Mouse (Mus musculus) cerebellum, adult 11 months (tissue): ENCODE data around the gene Psmb2.
A peak's percentile ranks its signal among the peaks of the same experiment; 100 is the strongest.

ENCODE experiments used
- DNase-seq: peaks from one replicate; pipeline ENCODE4 v3.0.0; 2022

The Psmb2 gene

GRCm38 (mm10) chr4:126753268-126754230 is 76.1 kb downstream of the Psmb2 start, which contains the start of the genes Ncdn and AU040320:
Ncdn (minus strand) TSS chr4:126753438.
AU040320 (plus strand) TSS chr4:126753544.
- DNase-seq: peak; percentile 99

GRCm38 (mm10) chr4:126754231-126754611 is 76.8 kb downstream of the Psmb2 start:
- no peak for DNase-seq

DNA sequence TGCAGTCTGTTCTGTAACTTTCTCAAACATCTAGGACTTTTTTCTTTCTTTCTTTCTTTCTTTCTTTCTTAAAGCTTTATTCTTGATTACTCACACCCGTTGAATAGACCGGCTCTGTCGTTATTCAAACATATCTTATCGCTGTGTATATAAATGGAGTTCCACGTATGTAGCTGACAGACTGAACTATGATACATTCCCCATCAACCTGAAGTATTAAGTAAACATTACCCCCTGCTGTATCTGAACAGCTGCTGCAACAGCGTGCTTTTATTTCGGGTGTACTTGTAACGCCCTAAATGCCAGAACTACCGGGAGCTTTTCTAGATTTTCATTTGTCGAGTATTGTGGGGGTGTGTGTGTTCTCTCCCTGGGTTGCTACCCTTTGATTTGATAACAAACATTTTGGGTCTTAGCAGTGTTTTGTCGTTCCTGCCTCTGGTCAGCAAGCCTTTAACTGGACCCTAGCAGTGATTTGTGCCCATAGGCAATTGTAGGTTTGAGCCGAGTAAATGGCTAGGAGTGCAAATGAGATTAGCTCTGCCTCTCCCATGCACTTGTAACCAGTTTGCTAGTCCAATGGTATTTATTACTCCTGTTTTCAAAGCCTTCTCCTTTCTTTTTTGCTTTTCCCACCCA is 77.4 kb downstream of the Psmb2 start:
- no peak for DNase-seq

DNA sequence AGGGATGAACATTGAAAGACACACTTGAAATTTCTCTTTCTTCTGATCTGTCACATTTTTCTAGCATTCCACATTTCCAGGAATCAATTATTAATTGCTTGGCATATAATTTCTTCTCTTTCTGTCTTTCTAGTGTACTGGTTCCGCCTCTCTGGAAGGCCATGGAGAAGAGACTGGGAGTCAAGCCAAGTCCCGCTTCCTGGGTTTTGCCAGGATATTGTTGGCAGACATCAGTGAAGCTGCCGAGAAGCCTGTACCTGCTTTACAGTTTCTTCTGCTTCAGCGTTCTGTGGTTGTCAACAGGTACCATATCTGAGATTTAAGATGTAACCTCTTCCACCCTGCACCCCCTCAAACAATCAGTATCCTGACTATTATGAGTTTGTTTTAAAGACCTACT is 79.3 kb downstream of the Psmb2 start:
- DNase-seq: peak; percentile 84

DNA sequence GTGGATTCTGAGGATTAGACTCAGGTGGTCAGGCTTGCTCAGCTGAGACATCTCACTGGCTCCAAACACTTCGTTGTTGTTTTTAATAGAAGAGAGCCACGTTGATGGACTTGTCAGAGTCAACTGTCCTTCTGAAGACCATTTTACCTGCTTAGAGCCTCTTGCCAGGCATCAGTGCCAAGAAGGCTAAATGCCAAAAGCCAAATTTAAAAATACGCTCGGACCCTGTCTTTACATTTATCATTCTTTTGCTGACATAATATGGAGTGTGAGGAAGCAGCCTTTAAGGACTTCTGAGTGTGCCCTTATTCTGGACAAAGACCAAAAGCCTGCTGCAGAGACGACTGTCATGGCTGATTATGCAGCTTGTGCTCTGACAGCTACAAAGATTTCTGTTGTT is 80.9 kb downstream of the Psmb2 start:
- DNase-seq: no peak
